Mouse (Mus musculus) hindbrain, embryonic 16.5 days (tissue): ENCODE results near the gene Ptchd4. TPM values are rescaled to one million over a fixed set of nuclear protein-coding genes. Genes with fewer than 3 reads are reported as not detected.

Experiments
- ATAC-seq: fragments of 200-750 bp; cut with Nextera tagmentation; 2 replicates; pipeline ENCODE4 v1.8.0; 2017; ENCODE audit warnings: moderate TSS enrichment, moderate library complexity
- H3K27ac ChIP-seq: fragments of 300-500 bp; sonication (generic); 2 replicates; pipeline ENCODE4 v1.5.1; 2014; ENCODE audit warnings: low read depth, mild to moderate bottlenecking, control low read depth, low read length, moderate library complexity
- H3K27me3 ChIP-seq: fragments of 300-500 bp; sonication (generic); replicated peaks from 2 replicates; pipeline ENCODE4 v1.6.1; 2014; ENCODE audit warnings: low read length; ENCODE audit not compliant: control insufficient read depth, insufficient read depth
- H3K36me3 ChIP-seq: fragments of 300-500 bp; sonication (generic); 2 replicates; pipeline ENCODE4 v1.6.1; 2014; ENCODE audit warnings: mild to moderate bottlenecking, low read length, moderate library complexity, mixed read lengths; ENCODE audit not compliant: control insufficient read depth, insufficient read depth
- H3K4me1 ChIP-seq: fragments of 300-500 bp; sonication (generic); 2 replicates; pipeline ENCODE4 v1.6.1; 2014; ENCODE audit warnings: low read depth, low read length; ENCODE audit not compliant: control insufficient read depth, insufficient read depth
- H3K4me2 ChIP-seq: fragments of 300-500 bp; sonication (generic); 2 replicates; pipeline ENCODE4 v1.6.1; 2014; ENCODE audit warnings: mild to moderate bottlenecking, low read length, control low read depth, moderate library complexity
- H3K4me3 ChIP-seq: fragments of 300-500 bp; sonication (generic); 2 replicates; pipeline ENCODE4 v1.5.1; 2014; ENCODE audit warnings: mild to moderate bottlenecking, low read length, control low read depth, moderate library complexity
- H3K9ac ChIP-seq: fragments of 300-500 bp; sonication (generic); 2 replicates; pipeline ENCODE4 v1.6.1; 2014; ENCODE audit warnings: low read depth, mild to moderate bottlenecking, control low read depth, low read length, moderate library complexity
- H3K9me3 ChIP-seq: fragments of 300-500 bp; sonication (generic); 2 replicates; pipeline ENCODE4 v1.6.1; 2014; ENCODE audit warnings: mild to moderate bottlenecking, low read length, moderate library complexity; ENCODE audit not compliant: control insufficient read depth
- WGBS: fragments of 180-500 bp; shearing (Covaris S2); extraction: QIAGEN DNeasy Blood & Tissue Kit; methylation state at CpG from one replicate; pipeline ENCODE4 v1.1.7; 2014; 5-methylcytosine and 5-hydroxymethylcytosine counted together
- polyA plus RNA-seq: library from polyadenylated mRNA; unstranded; fragments of >200 nt; fragmentation: Nextera tagmentation; extraction: Ambion mirVana; gene quantifications from 2 replicates; pipeline ENCODE4 v1.2.1, GENCODE M21; 2015

Ptchd4 gene
- polyA plus RNA-seq, 1 experiment from 2014 or later, result 16.7 TPM

DNA sequence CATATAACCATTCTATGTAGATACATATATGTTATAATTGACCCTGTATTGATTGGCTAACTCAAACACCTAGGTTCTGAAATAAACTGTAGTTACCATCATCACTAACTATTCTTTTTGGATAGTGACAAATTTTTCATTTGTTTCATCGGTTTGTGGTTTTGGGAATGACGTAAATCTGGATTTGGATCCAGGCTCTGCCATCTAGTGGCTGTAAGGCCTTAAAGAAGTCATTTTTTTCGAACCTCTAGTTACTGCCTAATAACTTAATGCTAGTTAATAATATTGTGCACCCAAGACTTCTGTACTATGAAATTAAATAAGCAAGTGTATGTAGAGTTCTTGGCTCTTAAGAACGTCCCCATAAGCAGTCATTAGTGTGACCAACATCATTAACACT is 11.5 kb upstream of the Ptchd4 start:
- 49% methylated on average over 4 of the region's 4 CpGs for WGBS
- Histone ChIP-seq H3K9me3 (no peaks in the 10 kb centered on the region), H3K27me3 (no peaks in the 10 kb centered on the region), H3K27ac (no peak overlapping the region), H3K4me1 (no peaks in the 10 kb centered on the region), H3K4me2 (no peak overlapping the region), H3K9ac (no peak overlapping the region), H3K4me3 (no peak overlapping the region), H3K36me3 (no peaks in the 10 kb centered on the region)
- no peak for ATAC-seq

DNA sequence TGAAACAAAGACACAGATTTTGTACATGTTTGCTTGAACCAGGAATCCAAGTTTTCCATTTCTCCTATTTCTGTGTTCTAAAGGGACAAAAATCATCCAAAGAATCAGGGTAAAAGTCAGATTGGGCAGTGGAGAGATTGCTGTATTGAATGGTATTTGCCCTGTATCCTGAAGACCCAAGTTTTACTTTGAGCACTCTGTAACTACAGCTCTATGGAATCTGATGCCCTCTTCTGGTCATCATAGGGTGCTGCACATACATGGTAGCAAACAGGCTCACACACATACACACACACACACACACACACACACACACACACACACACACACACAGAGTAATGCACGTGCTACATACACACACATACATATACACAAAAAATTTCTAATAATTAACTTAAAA is 8.7 kb upstream of the Ptchd4 start:
- H3K27me3 ChIP-seq, result no peaks in the 10 kb centered on the region
- H3K4me2 ChIP-seq, result no peak overlapping the region
- H3K9me3 ChIP-seq, result no peaks in the 10 kb centered on the region
- H3K27ac ChIP-seq, result no peak overlapping the region
- H3K4me1 ChIP-seq, result no peaks in the 10 kb centered on the region
- no peak overlapping the region for H3K4me3 ChIP-seq
- no peak for ATAC-seq
- no peak overlapping the region for H3K9ac ChIP-seq
- 100% methylated on average over 1 of the region's 1 CpGs for WGBS
- no peaks in the 10 kb centered on the region for H3K36me3 ChIP-seq

DNA sequence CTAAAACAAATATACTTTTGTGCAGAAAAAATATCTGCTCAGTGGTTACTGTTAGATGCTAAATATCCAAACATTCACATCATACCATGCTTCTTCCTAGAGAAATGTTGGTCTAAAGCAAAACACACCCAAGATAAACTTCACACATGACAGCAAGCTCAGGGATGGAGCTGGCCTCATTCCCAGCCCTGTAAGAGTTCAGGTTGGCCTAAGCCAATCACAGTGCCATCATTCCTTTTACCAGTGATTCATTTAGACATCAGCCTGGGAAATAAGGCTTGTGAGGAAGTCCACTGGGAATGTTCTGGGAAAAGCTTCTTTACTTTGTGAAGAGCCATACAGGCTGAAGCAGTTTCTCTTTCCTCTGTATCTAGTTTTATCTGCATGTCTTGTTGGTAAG is 5.6 kb upstream of the Ptchd4 start:
- Histone ChIP-seq H3K4me2 (no peak overlapping the region), H3K4me1 (no peaks in the 10 kb centered on the region), H3K27ac (no peak overlapping the region), H3K27me3 (no peaks in the 10 kb centered on the region), H3K36me3 (no peaks in the 10 kb centered on the region), H3K4me3 (no peak overlapping the region), H3K9ac (no peak overlapping the region), H3K9me3 (no peaks in the 10 kb centered on the region)
- no peak for ATAC-seq

DNA sequence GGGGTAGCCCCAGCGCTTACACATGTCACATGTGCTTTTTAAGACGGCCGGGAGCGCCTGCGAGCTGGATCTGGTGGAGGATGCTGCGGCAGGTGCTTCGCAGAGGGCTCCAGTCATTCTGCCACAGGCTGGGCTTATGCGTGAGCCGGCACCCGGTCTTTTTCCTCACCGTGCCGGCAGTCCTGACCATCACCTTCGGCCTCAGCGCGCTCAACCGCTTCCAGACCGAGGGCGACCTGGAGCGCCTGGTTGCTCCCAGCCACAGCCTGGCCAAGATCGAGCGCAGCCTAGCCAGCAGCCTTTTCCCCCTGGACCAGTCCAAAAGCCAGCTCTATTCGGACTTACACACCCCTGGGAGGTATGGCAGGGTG is 850 bp downstream of the Ptchd4 start:
- H3K27ac ChIP-seq, result peak overlapping the region; percentile 84
- H3K4me2 ChIP-seq, result peak overlapping the region; percentile 76
- no peaks in the 10 kb centered on the region for H3K9me3 ChIP-seq
- 1% methylated on average over 22 of the region's 22 CpGs for WGBS
- H3K9ac ChIP-seq, result peak overlapping the region; percentile 78
- ATAC-seq, result peak; percentile 85
- no peaks in the 10 kb centered on the region for H3K27me3 ChIP-seq
- no peaks in the 10 kb centered on the region for H3K36me3 ChIP-seq
- peak overlapping the region; percentile 50 for H3K4me3 ChIP-seq
- no peaks in the 10 kb centered on the region; the same call in none of the 2 replicates for H3K4me1 ChIP-seq

DNA sequence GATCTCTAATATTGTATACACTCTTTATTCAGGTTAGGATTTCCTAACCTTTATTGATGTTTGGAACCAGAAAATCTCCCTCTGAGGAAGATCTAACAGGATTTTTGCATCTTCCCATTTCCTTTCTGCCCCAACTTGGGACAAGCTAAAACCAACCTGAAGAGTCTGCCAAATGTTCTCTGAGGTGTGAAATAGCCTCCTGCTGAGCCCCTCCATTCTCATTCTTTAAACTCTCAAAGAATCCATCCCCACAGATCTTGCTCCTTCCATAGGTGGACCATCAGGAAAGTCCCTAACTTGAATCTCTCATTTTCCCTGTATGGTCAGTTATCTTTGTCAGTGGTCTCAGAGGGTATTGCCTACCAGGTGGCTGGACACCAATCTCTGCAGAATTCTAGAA is 20.0 kb downstream of the Ptchd4 start:
- H3K36me3 ChIP-seq, result no peaks in the 10 kb centered on the region
- H3K4me2 ChIP-seq, result no peak overlapping the region
- H3K27me3 ChIP-seq, result no peaks in the 10 kb centered on the region
- no peak for ATAC-seq
- no peaks in the 10 kb centered on the region for H3K9me3 ChIP-seq
- H3K27ac ChIP-seq, result no peak overlapping the region
- no peak overlapping the region for H3K9ac ChIP-seq
- no peaks in the 10 kb centered on the region for H3K4me1 ChIP-seq
- no peak overlapping the region for H3K4me3 ChIP-seq

DNA sequence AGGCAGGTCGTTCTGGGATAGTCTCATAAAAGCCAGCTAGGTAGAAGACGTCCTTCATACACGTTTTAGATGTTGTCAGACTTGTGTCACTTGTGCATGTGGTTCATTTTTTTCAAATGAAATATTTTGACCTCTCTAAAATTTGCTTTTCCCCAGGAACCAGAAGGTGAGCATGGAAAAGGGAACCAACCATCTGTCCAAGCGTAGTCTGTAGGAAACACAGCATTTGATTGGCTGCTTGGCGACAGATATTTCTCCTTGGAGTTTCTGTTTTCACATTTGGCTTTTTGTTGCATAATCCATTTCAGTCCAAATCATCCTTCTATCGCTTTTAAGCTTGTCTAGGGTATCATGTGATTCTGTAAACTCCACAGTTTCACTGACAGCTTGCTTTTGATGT is 20.8 kb downstream of the Ptchd4 start:
- no peak overlapping the region for H3K4me2 ChIP-seq

DNA sequence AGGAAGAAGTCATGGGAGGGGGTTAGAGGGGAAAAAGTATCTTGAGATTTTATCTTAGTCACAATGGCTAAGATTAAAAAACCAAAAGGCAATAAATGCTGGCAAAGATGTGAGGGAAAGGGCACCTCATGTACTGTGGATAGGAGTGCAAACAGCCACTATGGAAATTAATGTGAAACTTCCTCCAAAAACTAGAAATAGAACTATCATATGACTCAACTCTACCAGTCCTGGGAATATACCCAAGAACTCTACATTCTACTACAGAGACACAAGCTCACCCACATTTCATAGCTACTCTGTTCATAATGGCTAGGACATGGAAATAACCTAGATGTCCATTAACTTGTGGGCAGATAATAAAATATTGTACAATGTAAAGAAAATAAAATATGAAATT is 30.3 kb downstream of the Ptchd4 start:
- H3K4me3 ChIP-seq, result no peak overlapping the region
- H3K27me3 ChIP-seq, result no peaks in the 10 kb centered on the region
- H3K9ac ChIP-seq, result no peak overlapping the region
- ATAC-seq, result no peak
- H3K4me1 ChIP-seq, result no peaks in the 10 kb centered on the region
- H3K27ac ChIP-seq, result no peak overlapping the region
- H3K4me2 ChIP-seq, result no peak overlapping the region
- H3K9me3 ChIP-seq, result no peaks in the 10 kb centered on the region
- no peaks in the 10 kb centered on the region for H3K36me3 ChIP-seq

More for the DNA sequence above, 20.8 kb downstream of the Ptchd4 start:
- Histone ChIP-seq H3K27ac (no peak overlapping the region), H3K4me3 (no peak overlapping the region), H3K9ac (no peak overlapping the region), H3K9me3 (no peaks in the 10 kb centered on the region), H3K36me3 (no peaks in the 10 kb centered on the region), H3K27me3 (no peaks in the 10 kb centered on the region), H3K4me1 (no peaks in the 10 kb centered on the region)
- WGBS, result 85% methylated on average over 6 of the region's 6 CpGs
- no peak for ATAC-seq

DNA sequence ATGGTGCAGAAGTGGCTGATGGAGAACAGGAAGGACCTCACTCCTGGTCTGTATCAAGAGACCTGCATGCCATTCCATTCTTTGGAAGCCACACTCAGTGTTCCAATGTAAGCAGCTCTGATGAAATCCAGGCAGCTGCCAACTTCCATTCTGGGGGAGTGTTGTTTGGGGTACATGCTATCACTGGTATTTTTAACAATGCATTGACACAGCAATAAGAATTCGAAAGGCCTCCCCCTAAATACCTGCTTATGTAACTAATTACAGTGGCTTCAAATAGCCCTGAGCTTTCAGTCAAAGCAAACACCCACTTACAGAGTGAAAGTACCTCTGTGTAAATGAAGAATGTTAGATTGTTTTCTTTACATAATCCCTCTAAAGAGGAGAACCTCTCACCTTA is 42.7 kb downstream of the Ptchd4 start:
- ATAC-seq, result no peak
- Histone ChIP-seq H3K36me3 (no peaks in the 10 kb centered on the region), H3K4me3 (no peak overlapping the region), H3K4me1 (no peaks in the 10 kb centered on the region), H3K27ac (no peak overlapping the region), H3K9ac (no peak overlapping the region), H3K27me3 (no peaks in the 10 kb centered on the region), H3K4me2 (no peak overlapping the region), H3K9me3 (no peaks in the 10 kb centered on the region)
- WGBS, result 88% methylated on average over 1 of the region's 1 CpGs

DNA sequence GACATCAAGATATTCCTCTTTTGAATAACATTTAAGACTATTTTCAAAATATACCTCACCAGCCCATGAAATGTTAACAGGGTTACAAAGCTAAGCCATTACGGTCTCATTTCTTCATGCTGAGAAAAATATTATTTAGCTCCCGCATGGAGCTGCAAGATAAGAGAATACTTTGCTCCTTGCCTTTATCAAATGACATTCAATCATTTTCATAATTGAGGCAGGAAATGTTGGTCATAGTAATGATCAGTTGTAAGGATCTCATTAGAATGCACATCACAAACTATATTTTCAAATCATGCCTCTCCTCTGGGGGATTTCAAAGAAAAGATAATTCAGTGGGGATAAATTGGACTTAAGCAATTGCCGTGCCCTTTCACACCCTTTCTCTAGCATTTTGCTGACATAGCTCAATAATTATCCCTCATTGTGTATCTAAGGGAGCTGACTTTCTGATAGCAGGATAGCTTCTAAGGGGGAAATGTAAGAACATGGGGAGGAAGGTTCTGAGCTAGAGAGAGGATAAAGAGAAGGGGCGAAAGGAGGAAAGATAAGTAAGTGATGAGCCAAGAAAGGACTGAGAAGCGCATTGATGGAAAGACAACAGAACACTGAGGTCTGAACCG is 47.5 kb downstream of the Ptchd4 start:
- H3K4me2 ChIP-seq, result no peak overlapping the region
- no peaks in the 10 kb centered on the region for H3K27me3 ChIP-seq
- H3K27ac ChIP-seq, result no peak overlapping the region
- no peak overlapping the region for H3K4me3 ChIP-seq
- H3K9ac ChIP-seq, result no peak overlapping the region
- H3K9me3 ChIP-seq, result no peaks in the 10 kb centered on the region
- 77% methylated on average over 6 of the region's 6 CpGs for WGBS
- ATAC-seq, result no peak
- H3K4me1 ChIP-seq, result no peaks in the 10 kb centered on the region
- H3K36me3 ChIP-seq, result no peaks in the 10 kb centered on the region

DNA sequence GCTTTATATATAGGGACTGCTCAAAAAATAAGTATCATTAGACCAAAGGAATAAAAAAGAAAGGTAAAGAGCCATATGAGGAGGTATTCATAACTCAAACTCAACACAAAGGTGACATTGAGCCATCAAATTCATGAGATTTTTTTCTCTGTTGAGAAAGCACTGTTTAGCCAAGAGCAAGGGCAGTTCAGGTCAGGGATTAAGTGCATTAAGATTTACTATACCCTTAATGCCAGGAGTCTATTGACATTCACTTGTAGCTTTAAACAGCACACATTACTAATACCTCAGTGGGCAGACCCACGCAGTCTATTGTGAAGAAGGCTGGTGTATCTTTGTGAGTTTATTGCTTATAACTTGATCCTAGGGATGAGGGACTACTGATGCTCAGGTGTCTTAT is 49.0 kb downstream of the Ptchd4 start:
- no peaks in the 10 kb centered on the region for H3K4me1 ChIP-seq
- no peaks in the 10 kb centered on the region for H3K9me3 ChIP-seq
- no peak overlapping the region for H3K9ac ChIP-seq
- no peaks in the 10 kb centered on the region for H3K27me3 ChIP-seq
- H3K4me2 ChIP-seq, result no peak overlapping the region
- no peak overlapping the region for H3K27ac ChIP-seq
- ATAC-seq, result no peak
- 69% methylated on average over 1 of the region's 1 CpGs for WGBS
- no peaks in the 10 kb centered on the region for H3K36me3 ChIP-seq
- H3K4me3 ChIP-seq, result no peak overlapping the region
